Mouse (Mus musculus): ENCODE results near the gene Mrpl51.

GRCm38 (mm10) chr6:125147329-125147728, 44.3 kb upstream of the Mrpl51 start:
- TF ChIP-seq MAX (IDR thresholded peaks at IDR 0.05) (no peak), CTCF (IDR thresholded peaks at IDR 0.05; ENCODE audit: control insufficient read depth, insufficient read depth, insufficient read length) (no peak), CEBPB (IDR thresholded peaks at IDR 0.05; ENCODE audit: low read depth) (no peak), MYOD1 (IDR thresholded peaks at IDR 0.05; ENCODE audit: control insufficient read depth, insufficient read length, low read depth) (peak; percentile 84), USF1 (IDR thresholded peaks at IDR 0.05; ENCODE audit: low read depth) (no peak)
